Mouse (Mus musculus): ENCODE measurements around the gene Pou2f3. TPM values are rescaled to one million over a fixed set of nuclear protein-coding genes. Genes with fewer than 3 reads are reported as not detected.

The Pou2f3 gene
- total and polyA plus RNA-seq, 3 experiments, result 0.14 TPM; not detected in 2

GRCm38 (mm10) chr9:43093803-43094202 is 116.4 kb downstream of the Pou2f3 start:
- Histone ChIP-seq H3K27me3 (ENCODE audit: control insufficient read depth, insufficient read depth, low read length) (no peaks in the 10 kb centered on the region), H3K36me3 (ENCODE audit: control insufficient read depth, insufficient read depth, low read length) (peaks cover 56% of the 10 kb centered on the region), H3K4me1 (ENCODE audit: control insufficient read depth, insufficient read depth, low read length) (peaks cover 35% of the 10 kb centered on the region), H3K4me3 (no peak overlapping the region), H3K9ac (ENCODE audit: low read depth, low read length) (no peak overlapping the region), H3K79me2 (replicated peaks; ENCODE audit: control insufficient read depth, insufficient read depth, low read length) (peaks cover 21% of the 10 kb centered on the region), H3K27ac (no peak overlapping the region)
- TF ChIP-seq EP300 (IDR thresholded peaks at IDR 0.05; ENCODE audit: insufficient read depth, low read depth, low read length) (no peak), CTCF (IDR thresholded peaks at IDR 0.05) (no peak), POLR2A (IDR thresholded peaks at IDR 0.05; ENCODE audit: insufficient read depth, low read depth, low read length) (no peak)
- DNase-seq, result no peak
- intact Hi-C loops (cut with DNase I), result no loop called here
- 13% methylated on average over 3 of the region's 3 CpGs for WGBS

GRCm38 (mm10) chr9:43085686-43086285 is 124.4 kb downstream of the Pou2f3 start:
- no peaks in the 10 kb centered on the region for H3K27me3 ChIP-seq (ENCODE audit: control insufficient read depth, insufficient read depth, low read length)
- no peak overlapping the region for H3K4me3 ChIP-seq
- 29% methylated on average over 1 of the region's 1 CpGs for WGBS
- no peak overlapping the region for H3K9ac ChIP-seq (ENCODE audit: low read depth, low read length)
- peaks cover 11% of the 10 kb centered on the region for H3K79me2 ChIP-seq (replicated peaks; ENCODE audit: control insufficient read depth, insufficient read depth, low read length)
- intact Hi-C loops (cut with DNase I), result no loop called here
- DNase-seq, result no peak
- TF ChIP-seq EP300 (IDR thresholded peaks at IDR 0.05; ENCODE audit: insufficient read depth, low read depth, low read length) (no peak), CTCF (IDR thresholded peaks at IDR 0.05) (no peak), POLR2A (IDR thresholded peaks at IDR 0.05; ENCODE audit: insufficient read depth, low read depth, low read length) (no peak)
- peak overlapping the region; percentile 17; the same call in 1 of the 2 replicates for H3K27ac ChIP-seq
- peaks cover 50% of the 10 kb centered on the region for H3K36me3 ChIP-seq (ENCODE audit: control insufficient read depth, insufficient read depth, low read length)
- peaks cover 35% of the 10 kb centered on the region for H3K4me1 ChIP-seq (ENCODE audit: control insufficient read depth, insufficient read depth, low read length)

- peak overlapping the region; percentile 6; the same call in 1 of the 2 replicates for H3K27ac ChIP-seq
- WGBS, result 50% methylated on average over 7 of the region's 7 CpGs
- H3K36me3 ChIP-seq (ENCODE audit: control insufficient read depth, insufficient read depth, low read length), result peaks cover 53% of the 10 kb centered on the region
- no peak overlapping the region for H3K4me3 ChIP-seq
- no peak overlapping the region for H3K9ac ChIP-seq (ENCODE audit: low read depth, low read length)
- H3K4me1 ChIP-seq (ENCODE audit: control insufficient read depth, insufficient read depth, low read length), result peaks cover 37% of the 10 kb centered on the region
- no peak for TF ChIP-seq CTCF (IDR thresholded peaks at IDR 0.05)
- no peak for TF ChIP-seq EP300 (IDR thresholded peaks at IDR 0.05; ENCODE audit: insufficient read depth, low read depth, low read length)
- TF ChIP-seq POLR2A (IDR thresholded peaks at IDR 0.05; ENCODE audit: insufficient read depth, low read depth, low read length), result no peak
- no peak for DNase-seq
- peaks cover 15% of the 10 kb centered on the region for H3K79me2 ChIP-seq (replicated peaks; ENCODE audit: control insufficient read depth, insufficient read depth, low read length)
- intact Hi-C loops (cut with DNase I), result no loop called here
- no peaks in the 10 kb centered on the region for H3K27me3 ChIP-seq (ENCODE audit: control insufficient read depth, insufficient read depth, low read length)
Observed at GRCm38 (mm10) chr9:43084496-43085362, 125.4 kb downstream of the Pou2f3 start.

- Histone ChIP-seq H3K27ac (no peak overlapping the region), H3K27me3 (ENCODE audit: control insufficient read depth, insufficient read depth, low read length) (no peaks in the 10 kb centered on the region), H3K79me2 (replicated peaks; ENCODE audit: control insufficient read depth, insufficient read depth, low read length) (peaks cover 17% of the 10 kb centered on the region), H3K4me1 (ENCODE audit: control insufficient read depth, insufficient read depth, low read length) (peaks cover 38% of the 10 kb centered on the region), H3K9ac (ENCODE audit: low read depth, low read length) (no peak overlapping the region), H3K4me3 (no peak overlapping the region), H3K36me3 (ENCODE audit: control insufficient read depth, insufficient read depth, low read length) (peaks cover 48% of the 10 kb centered on the region)
- intact Hi-C loops (cut with DNase I), result no loop called here
- DNase-seq, result no peak
- WGBS, result 47% methylated on average over 7 of the region's 7 CpGs
- TF ChIP-seq EP300 (IDR thresholded peaks at IDR 0.05; ENCODE audit: insufficient read depth, low read depth, low read length) (no peak), CTCF (IDR thresholded peaks at IDR 0.05) (no peak), POLR2A (IDR thresholded peaks at IDR 0.05; ENCODE audit: insufficient read depth, low read depth, low read length) (no peak)
Observed at GRCm38 (mm10) chr9:43083441-43084055, 126.6 kb downstream of the Pou2f3 start.

DNA sequence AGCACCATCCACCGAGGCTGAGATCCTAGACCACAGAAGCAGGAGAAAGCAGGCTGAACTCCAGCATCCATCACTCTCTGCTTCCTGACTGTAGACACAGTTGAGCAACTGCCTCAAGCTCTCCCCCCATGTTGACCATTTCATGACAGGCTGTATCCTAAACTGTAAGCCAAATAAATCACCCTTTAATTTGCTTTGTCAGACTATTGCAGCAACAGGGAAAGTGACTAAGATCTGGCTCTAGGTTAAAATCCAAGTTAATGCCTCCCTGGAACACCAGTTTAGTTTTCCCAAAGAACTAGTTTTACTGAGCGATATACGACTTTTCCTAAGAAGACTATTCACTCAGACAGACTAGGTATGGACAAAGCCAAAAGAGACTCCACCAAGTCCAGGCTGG is 131.5 kb downstream of the Pou2f3 start:
- Histone ChIP-seq H3K36me3 (ENCODE audit: control insufficient read depth, insufficient read depth, low read length) (peaks cover 46% of the 10 kb centered on the region), H3K27ac (no peak overlapping the region), H3K27me3 (ENCODE audit: control insufficient read depth, insufficient read depth, low read length) (no peaks in the 10 kb centered on the region), H3K4me3 (no peak overlapping the region), H3K9ac (ENCODE audit: low read depth, low read length) (no peak overlapping the region), H3K4me1 (ENCODE audit: control insufficient read depth, insufficient read depth, low read length) (peaks cover 33% of the 10 kb centered on the region), H3K79me2 (replicated peaks; ENCODE audit: control insufficient read depth, insufficient read depth, low read length) (peaks cover 20% of the 10 kb centered on the region)
- 84% methylated on average over 3 of the region's 3 CpGs for WGBS
- no peak for TF ChIP-seq EP300 (IDR thresholded peaks at IDR 0.05; ENCODE audit: insufficient read depth, low read depth, low read length)
- no peak for TF ChIP-seq POLR2A (IDR thresholded peaks at IDR 0.05; ENCODE audit: insufficient read depth, low read depth, low read length)
- no peak for TF ChIP-seq CTCF (IDR thresholded peaks at IDR 0.05)
- intact Hi-C loops (cut with DNase I), result no loop called here
- no peak for DNase-seq

Data from heart, adult 2 months (tissue).